Mouse (Mus musculus) embryo, embryonic 11 days (tissue): Measurements from ENCODE around the gene Rnaseh1.

Experiments used
- DNase-seq: peaks from one replicate; pipeline ENCODE4 v3.0.0-alpha.2; 2015

Rnaseh1 gene

GRCm38 (mm10) chr12:28674038-28674720 lies 24.8 kb downstream of the Rnaseh1 start:
- DNase-seq: no peak

GRCm38 (mm10) chr12:28675121-28675924 lies 25.9 kb downstream of the Rnaseh1 start, which contains the start of gene Adi1:
Gene Adi1 (plus strand): TSS chr12:28675231.
- DNase-seq: peak; percentile 92

GRCm38 (mm10) chr12:28675925-28676209 lies 26.5 kb downstream of the Rnaseh1 start:
- DNase-seq: no peak

GRCm38 (mm10) chr12:28684674-28685073 lies 35.3 kb downstream of the Rnaseh1 start:
- DNase-seq: no peak

- no peak for DNase-seq
These were observed 36.4 kb downstream of the Rnaseh1 start for GRCm38 (mm10) chr12:28685771-28686170.

- DNase-seq: peak; percentile 17
These were observed 36.9 kb downstream of the Rnaseh1 start for GRCm38 (mm10) chr12:28686199-28686879.

GRCm38 (mm10) chr12:28688996-28689395 lies 39.6 kb downstream of the Rnaseh1 start:
- no peak for DNase-seq

- no peak for DNase-seq
These were observed 41.3 kb downstream of the Rnaseh1 start for GRCm38 (mm10) chr12:28690730-28691129.

GRCm38 (mm10) chr12:28693738-28694137 lies 44.3 kb downstream of the Rnaseh1 start:
- no peak for DNase-seq

GRCm38 (mm10) chr12:28694231-28694630 lies 44.8 kb downstream of the Rnaseh1 start:
- DNase-seq: no peak

- no peak for DNase-seq
These were observed 45.4 kb downstream of the Rnaseh1 start for GRCm38 (mm10) chr12:28694776-28695175.

- no peak for DNase-seq
These were observed 48.6 kb downstream of the Rnaseh1 start for GRCm38 (mm10) chr12:28697821-28698595.

- no peak for DNase-seq
These were observed 49.7 kb downstream of the Rnaseh1 start for GRCm38 (mm10) chr12:28699086-28699485.

GRCm38 (mm10) chr12:28699656-28700055 lies 50.3 kb downstream of the Rnaseh1 start:
- DNase-seq: peak; percentile 75

- no peak for DNase-seq
These were observed 50.7 kb downstream of the Rnaseh1 start for GRCm38 (mm10) chr12:28700101-28700511.

GRCm38 (mm10) chr12:28700561-28701025 lies 51.2 kb downstream of the Rnaseh1 start:
- DNase-seq: no peak

GRCm38 (mm10) chr12:28701302-28701701 lies 51.9 kb downstream of the Rnaseh1 start:
- DNase-seq: no peak

GRCm38 (mm10) chr12:28704381-28704780 lies 55.0 kb downstream of the Rnaseh1 start:
- peak; percentile 66 for DNase-seq

GRCm38 (mm10) chr12:28705204-28705603 lies 55.8 kb downstream of the Rnaseh1 start:
- no peak for DNase-seq

- no peak for DNase-seq
These were observed 58.8 kb downstream of the Rnaseh1 start for GRCm38 (mm10) chr12:28708154-28708553.
